Mouse (Mus musculus) liver, postnatal 0 days (tissue): Measurements from ENCODE around the gene Tsnax.

Source experiments
- CTCF ChIP-seq: sonication (generic); IDR thresholded peaks from 2 replicates; pipeline ENCODE4 v1.5.1; 2016; ENCODE audit warnings: antibody characterized with exemption, low read depth
- EP300 ChIP-seq: IDR thresholded peaks from 2 replicates; pipeline ENCODE4 v1.6.1; 2016; ENCODE audit warnings: antibody characterized with exemption, low read depth, mild to moderate bottlenecking

- TF ChIP-seq CTCF = no peak
- no peak for TF ChIP-seq EP300
Measured at GRCm38 (mm10) chr8:125040587-125041375, 28.0 kb downstream of the Tsnax start.
